Mouse (Mus musculus) CD4-positive naive resting alpha-beta T cell, adult 76 days (primary cell): Measurements from ENCODE around the gene Emd. TPM values are rescaled to one million over a fixed set of nuclear protein-coding genes. Genes with fewer than 3 reads are reported as not detected.

Source experiments
- total RNA-seq: library from RNA; stranded (reverse); gene quantifications from one replicate; pipeline ENCODE4 v1.2.4, GENCODE M21; 2023

Emd gene
- total RNA-seq, result 81.9 TPM

GRCm38 (mm10) chrX:74254153-74254887 lies at the start of gene Emd:
Gene Emd (plus strand): TSS chrX:74254687.

GRCm38 (mm10) chrX:74249615-74250014 lies 4.9 kb upstream of the Emd start, which contains the start of gene Flna:
Gene Flna (minus strand): TSS chrX:74249820.

DNA sequence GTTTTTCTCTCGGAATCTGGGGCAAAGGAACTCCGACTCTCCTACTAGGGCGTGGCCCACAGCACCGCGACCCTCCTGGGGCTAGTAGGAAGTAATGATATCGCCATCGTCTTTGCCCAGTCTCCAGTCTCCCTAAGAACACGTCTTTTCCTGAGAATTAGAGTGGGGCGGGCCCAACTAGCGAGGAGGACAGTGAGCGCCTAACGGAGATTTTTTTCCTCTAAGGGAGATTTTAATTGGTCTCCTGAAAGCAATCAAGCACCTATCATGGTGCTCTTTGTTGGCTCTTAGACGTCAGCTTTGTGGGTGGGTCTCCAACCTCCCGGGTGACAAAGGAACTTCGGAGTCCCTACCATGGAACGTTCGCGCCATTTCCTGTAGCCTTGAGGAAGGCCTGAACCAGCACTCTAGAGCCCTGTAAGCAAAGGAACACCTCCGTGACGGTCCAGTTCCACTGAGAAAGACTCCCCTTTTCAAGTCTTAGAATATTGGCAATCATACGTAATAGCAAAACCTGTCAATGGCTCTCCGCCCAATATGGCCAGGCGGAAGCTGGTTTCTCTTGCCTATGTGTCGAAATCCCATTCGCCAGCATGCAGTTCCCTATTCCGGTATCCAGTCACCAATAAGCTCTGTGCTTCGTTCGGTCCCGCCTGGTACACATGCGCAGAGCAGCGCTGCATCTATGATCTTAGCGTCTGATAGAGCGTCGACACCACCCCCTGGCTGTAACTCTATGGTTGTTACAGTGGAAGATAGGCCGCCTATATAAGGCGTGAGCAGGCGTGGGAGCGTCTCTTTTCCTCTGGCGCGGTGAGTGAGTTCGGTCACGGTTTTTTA lies 15.8 kb downstream of the Emd start, which contains the start of gene Rpl10:
TSS of gene Rpl10 (plus strand) at position 751 of the 840 bp plus-strand sequence.

GRCm38 (mm10) chrX:74281732-74282394 lies 27.4 kb downstream of the Emd start, which contains the start of the genes Taz and Dnase1l1:
Gene Taz (plus strand): TSS chrX:74281912.
Gene Dnase1l1 (minus strand): TSS chrX:74282337.

GRCm38 (mm10) chrX:74296538-74297448 lies 42.3 kb downstream of the Emd start, which contains the start of gene Atp6ap1:
Gene Atp6ap1 (plus strand): TSS chrX:74297097.

DNA sequence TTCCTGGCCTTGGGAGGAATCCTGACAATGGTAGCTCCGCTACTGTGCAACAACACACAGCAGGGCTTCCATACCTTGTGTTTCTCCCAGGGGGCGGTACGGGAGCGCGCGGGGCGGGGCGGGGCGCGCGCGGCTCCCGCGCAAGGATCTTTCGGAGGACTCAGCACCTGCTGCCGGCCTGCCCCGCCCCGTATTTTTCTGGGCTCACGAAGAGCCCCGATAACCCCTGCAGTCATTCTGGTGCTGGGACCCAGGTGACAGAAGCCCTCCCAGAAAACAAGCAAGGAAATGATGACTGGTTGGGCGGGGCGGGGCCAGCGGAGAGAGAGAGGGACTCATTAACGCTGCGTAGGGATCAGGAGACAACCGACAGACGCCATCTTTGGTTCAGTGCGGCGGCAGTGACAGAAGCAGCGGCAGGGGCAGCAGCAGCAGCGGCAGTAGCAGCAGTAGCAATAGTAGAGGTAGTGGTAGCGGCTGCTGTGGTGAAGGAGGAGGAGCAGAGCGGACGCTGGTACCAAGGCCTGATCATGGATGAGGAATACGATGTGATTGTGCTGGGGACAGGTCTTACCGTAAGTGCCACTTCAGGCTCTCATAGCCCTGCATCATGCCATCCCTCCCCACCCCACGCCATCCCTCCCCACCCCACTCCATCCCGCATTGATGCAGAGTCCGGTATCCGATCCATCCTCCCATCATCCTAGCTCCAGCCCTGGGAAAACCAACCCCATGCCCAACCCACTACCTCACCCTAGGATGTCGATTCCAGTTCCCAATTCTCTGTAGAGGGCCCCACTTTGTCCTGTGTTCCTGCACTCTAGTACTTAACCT lies 50.6 kb downstream of the Emd start, which contains the start of gene Gdi1:
TSS of gene Gdi1 (plus strand) at position 132 of the 834 bp plus-strand sequence.

Other genes starting within 250 kb of the Emd start
- 123 TPM for gene Irak1, start 230.8 kb upstream of the Emd start, total RNA-seq
- gene Opn1mw, start 127.2 kb upstream of the Emd start, total RNA-seq, result not detected
- gene Mecp2, start 119.3 kb upstream of the Emd start, total RNA-seq, result 49.3 TPM
- gene Tex28, start 86.8 kb upstream of the Emd start, total RNA-seq, result not detected
- gene Tktl1, start 77.4 kb upstream of the Emd start, total RNA-seq, result not detected
- 638 TPM for gene Flna, start 4.9 kb upstream of the Emd start, total RNA-seq
- gene Rpl10, start 16.1 kb downstream of the Emd start, total RNA-seq, result 757 TPM
- 59.6 TPM for gene Taz, start 27.2 kb downstream of the Emd start, total RNA-seq
- 10.6 TPM for gene Dnase1l1, start 27.6 kb downstream of the Emd start, total RNA-seq
- 111 TPM for gene Atp6ap1, start 42.4 kb downstream of the Emd start, total RNA-seq
- 179 TPM for gene Gdi1, start 50.3 kb downstream of the Emd start, total RNA-seq
- 69.5 TPM for gene Fam50a, start 58.3 kb downstream of the Emd start, total RNA-seq
- 8.1 TPM for gene Plxna3, start 74.4 kb downstream of the Emd start, total RNA-seq
- gene Lage3, start 98.9 kb downstream of the Emd start, total RNA-seq, result 12.4 TPM
- 25.0 TPM for gene Ubl4a, start 118.5 kb downstream of the Emd start, total RNA-seq
- 15.4 TPM for gene Slc10a3, start 118.7 kb downstream of the Emd start, total RNA-seq
- 16.0 TPM for gene Fam3a, start 138.6 kb downstream of the Emd start, total RNA-seq
- 59.5 TPM for gene Ikbkg, start 138.6 kb downstream of the Emd start, total RNA-seq
- 21.2 TPM for gene G6pdx, start 174.5 kb downstream of the Emd start, total RNA-seq
- not detected for gene Gm6880, start 226.7 kb downstream of the Emd start, total RNA-seq